Mouse (Mus musculus): ENCODE data around the gene Riok2. TPM values are rescaled to one million over a fixed set of nuclear protein-coding genes. Genes with fewer than 3 reads are reported as not detected.

Gene Riok2
- 24.5 TPM for total RNA-seq (2023)

GRCm38 (mm10) chr17:17373918-17374910 lies at the start of gene Riok2:
TSS of gene Riok2 (plus strand) at chr17:17374309.

GRCm38 (mm10) chr17:17402222-17403004 lies 28.3 kb downstream of the Riok2 start, which contains the start of gene Lix1:
TSS of gene Lix1 (plus strand) at chr17:17402672.

Other genes starting within 250 kb of the Riok2 start
- gene Lix1, start 28.4 kb downstream of the Riok2 start, total RNA-seq (2023): 0.24 TPM